Mouse (Mus musculus): Measurements from ENCODE around the gene Fam166a. TPM values are rescaled to one million over a fixed set of nuclear protein-coding genes. Genes with fewer than 3 reads are reported as not detected.

Gene Fam166a
- total RNA-seq, 2 experiments from 2014 or later, result not detected

DNA sequence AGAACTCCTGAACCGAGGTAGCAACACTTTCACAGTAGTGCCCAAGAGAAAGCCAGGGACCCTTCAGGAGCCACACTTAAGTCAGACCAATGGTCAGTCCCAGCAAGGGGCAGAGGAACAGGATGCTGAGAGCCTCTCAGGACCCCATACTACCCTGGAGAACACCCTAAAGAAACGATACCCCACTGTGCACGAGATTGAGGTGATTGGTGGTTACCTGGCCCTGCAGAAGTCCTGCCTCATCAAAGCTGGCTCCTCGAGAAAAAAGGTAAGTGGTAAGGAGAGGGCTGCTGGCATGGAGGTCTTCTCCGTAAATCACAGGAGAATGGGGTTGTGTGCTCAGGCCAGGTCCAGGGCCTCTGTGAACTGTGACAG, 45.7 kb downstream of the Fam166a start:
- no peak for ATAC-seq (replicated peaks; ENCODE audit: low FRiP score, low TSS enrichment, poor library complexity, severe bottlenecking)

- no peak for ATAC-seq (replicated peaks; ENCODE audit: low FRiP score, low TSS enrichment, poor library complexity, severe bottlenecking)
Observed at GRCm38 (mm10) chr2:25264851-25265250, 46.3 kb downstream of the Fam166a start.

- ATAC-seq (replicated peaks; ENCODE audit: low FRiP score, low TSS enrichment, poor library complexity, severe bottlenecking), result no peak
Observed at GRCm38 (mm10) chr2:25265897-25266656, 47.5 kb downstream of the Fam166a start.

DNA sequence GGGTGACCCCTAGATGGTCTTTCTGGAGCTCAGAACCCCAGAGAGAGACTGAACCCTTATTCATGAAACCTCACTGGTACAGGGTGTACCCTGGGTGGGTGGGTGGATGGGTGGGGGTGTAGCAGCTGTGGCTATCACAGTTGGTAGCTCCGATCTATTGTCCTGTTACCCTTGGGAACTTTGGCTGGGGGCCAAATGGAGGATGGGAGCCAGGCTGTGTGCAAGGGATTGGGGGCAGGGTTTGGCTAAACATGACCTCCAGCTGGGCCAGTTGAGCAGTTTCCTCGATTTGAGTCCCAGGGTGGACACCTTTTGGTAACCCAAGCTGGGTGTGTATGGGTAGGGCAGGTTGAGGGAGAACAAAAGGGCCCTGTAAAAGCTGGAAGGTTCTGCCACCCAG, 48.2 kb downstream of the Fam166a start:
- ATAC-seq (replicated peaks; ENCODE audit: low FRiP score, low TSS enrichment, poor library complexity, severe bottlenecking), result no peak

DNA sequence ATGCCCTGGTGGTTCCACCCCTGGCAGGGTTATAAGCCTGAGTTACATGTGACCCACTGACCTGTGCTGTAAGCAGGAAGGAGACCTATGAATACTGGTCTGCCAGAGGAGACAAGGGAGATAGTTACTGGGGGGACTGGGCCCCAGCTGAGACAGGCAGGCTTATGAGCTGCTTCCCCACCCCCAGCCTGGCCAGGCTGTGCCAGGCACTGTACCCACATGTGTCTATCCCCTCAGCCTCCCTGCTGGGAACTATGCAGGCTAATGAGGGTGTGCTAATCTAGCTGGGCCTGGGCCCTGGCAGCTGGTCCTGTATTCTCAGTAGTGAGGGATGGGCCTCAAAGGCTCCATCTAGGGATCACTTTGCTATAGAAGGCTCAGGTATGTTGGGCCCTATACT, 48.7 kb downstream of the Fam166a start:
- ATAC-seq (replicated peaks; ENCODE audit: low FRiP score, low TSS enrichment, poor library complexity, severe bottlenecking), result no peak

DNA sequence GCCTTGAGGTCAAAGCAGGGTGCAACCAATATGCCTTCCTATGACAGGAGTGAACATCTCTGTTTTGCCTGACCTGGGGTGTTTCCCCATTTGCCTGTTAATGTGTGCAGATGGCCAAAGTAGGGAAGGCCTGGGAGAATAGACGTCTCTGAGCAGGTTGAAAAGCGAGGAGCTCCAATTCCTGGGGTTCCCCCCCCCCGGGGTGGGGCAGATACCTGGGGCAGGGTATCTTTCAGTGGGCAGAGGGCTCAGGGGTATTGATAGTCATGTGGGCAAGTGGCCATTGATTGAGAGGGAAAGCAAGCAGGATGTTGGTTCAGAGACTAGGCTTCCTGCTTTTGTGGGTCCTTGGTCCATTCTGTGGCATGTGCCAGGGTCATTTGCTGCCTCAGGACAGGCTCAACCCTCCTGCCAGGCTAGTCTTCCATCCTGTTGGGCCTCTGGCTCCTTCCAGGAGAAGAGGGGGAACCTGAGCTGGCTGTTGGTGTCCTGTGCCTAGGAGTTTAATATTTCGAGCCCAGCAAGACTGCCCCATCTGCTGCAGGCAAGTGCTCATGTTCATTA, 49.3 kb downstream of the Fam166a start:
- ATAC-seq (replicated peaks; ENCODE audit: low FRiP score, low TSS enrichment, poor library complexity, severe bottlenecking), result no peak

Other genes starting within 250 kb of the Fam166a start
Only the 30 nearest of the 32 such genes appear.
- 17.1 and 34.5 TPM in 2 replicates for gene Nsmf, start 164.4 kb upstream of the Fam166a start, total RNA-seq (2014; fragmentation: Nextera tagmentation)
- 5.9 and 21.1 TPM in 2 replicates for gene Nsmf, start 164.4 kb upstream of the Fam166a start, total RNA-seq (2017)
- gene Entpd8, start 138.4 kb upstream of the Fam166a start, total RNA-seq (2014; fragmentation: Nextera tagmentation), result not detected in 2 replicates
- gene Entpd8, start 138.4 kb upstream of the Fam166a start, total RNA-seq (2017), result not detected in 2 replicates
- gene Noxa1, start 123.6 kb upstream of the Fam166a start, total RNA-seq (2014; fragmentation: Nextera tagmentation), result not detected in 2 replicates
- gene Noxa1, start 123.6 kb upstream of the Fam166a start, total RNA-seq (2017), result 1.1 TPM in 1 of 2 replicates, not detected in the other
- gene Nrarp, start 38.0 kb upstream of the Fam166a start, total RNA-seq (2014; fragmentation: Nextera tagmentation), result 3.5 and 4.6 TPM in 2 replicates
- gene Nrarp, start 38.0 kb upstream of the Fam166a start, total RNA-seq (2017), result 1.3 and 2.4 TPM in 2 replicates
- 12.6 and 13.0 TPM in 2 replicates for gene Tor4a, start 21.9 kb upstream of the Fam166a start, total RNA-seq (2014; fragmentation: Nextera tagmentation)
- 8.0 and 11.8 TPM in 2 replicates for gene Tor4a, start 21.9 kb upstream of the Fam166a start, total RNA-seq (2017)
- gene Nelfb, start 7.3 kb upstream of the Fam166a start, total RNA-seq (2014; fragmentation: Nextera tagmentation), result 50.8 and 67.6 TPM in 2 replicates
- 26.4 and 28.2 TPM in 2 replicates for gene Nelfb, start 7.3 kb upstream of the Fam166a start, total RNA-seq (2017)
- gene Stpg3, start 4.1 kb upstream of the Fam166a start, total RNA-seq (2014; fragmentation: Nextera tagmentation), result not detected in 2 replicates
- 3.2 TPM in 1 of 2 replicates, not detected in the other for gene Stpg3, start 4.1 kb upstream of the Fam166a start, total RNA-seq (2017)
- 712 and 769 TPM in 2 replicates for gene Tubb4b, start 6.0 kb downstream of the Fam166a start, total RNA-seq (2014; fragmentation: Nextera tagmentation)
- 718 and 785 TPM in 2 replicates for gene Tubb4b, start 6.0 kb downstream of the Fam166a start, total RNA-seq (2017)
- not detected in 2 replicates for gene Slc34a3, start 15.6 kb downstream of the Fam166a start, total RNA-seq (2014; fragmentation: Nextera tagmentation)
- not detected in 2 replicates for gene Slc34a3, start 15.6 kb downstream of the Fam166a start, total RNA-seq (2017)
- gene Rnf224, start 18.0 kb downstream of the Fam166a start, total RNA-seq (2014; fragmentation: Nextera tagmentation), result not detected in 2 replicates
- not detected in 2 replicates for gene Rnf224, start 18.0 kb downstream of the Fam166a start, total RNA-seq (2017)
- 1.6 and 10.2 TPM in 2 replicates for gene Rnf208, start 23.5 kb downstream of the Fam166a start, total RNA-seq (2014; fragmentation: Nextera tagmentation)
- gene Rnf208, start 23.5 kb downstream of the Fam166a start, total RNA-seq (2017), result 0.72 TPM in 1 of 2 replicates, not detected in the other
- not detected in 2 replicates for gene Cysrt1, start 23.7 kb downstream of the Fam166a start, total RNA-seq (2014; fragmentation: Nextera tagmentation)
- gene Cysrt1, start 23.7 kb downstream of the Fam166a start, total RNA-seq (2017), result not detected in 2 replicates
- gene AL732309.1, start 28.1 kb downstream of the Fam166a start, total RNA-seq (2014; fragmentation: Nextera tagmentation), result 15.3 and 21.7 TPM in 2 replicates
- gene AL732309.1, start 28.1 kb downstream of the Fam166a start, total RNA-seq (2017), result 3.3 and 4.9 TPM in 2 replicates
- gene Tmem203, start 36.7 kb downstream of the Fam166a start, total RNA-seq (2014; fragmentation: Nextera tagmentation), result 14.3 and 19.6 TPM in 2 replicates
- gene Tmem203, start 36.7 kb downstream of the Fam166a start, total RNA-seq (2017), result 4.3 and 9.1 TPM in 2 replicates
- 17.5 and 27.4 TPM in 2 replicates for gene Tprn, start 43.9 kb downstream of the Fam166a start, total RNA-seq (2014; fragmentation: Nextera tagmentation)
- 9.8 and 15.0 TPM in 2 replicates for gene Tprn, start 43.9 kb downstream of the Fam166a start, total RNA-seq (2017)
- gene Ssna1, start 53.7 kb downstream of the Fam166a start, total RNA-seq (2014; fragmentation: Nextera tagmentation), result 183 and 205 TPM in 2 replicates
- gene Ssna1, start 53.7 kb downstream of the Fam166a start, total RNA-seq (2017), result 81.8 and 104 TPM in 2 replicates
- gene Anapc2, start 53.7 kb downstream of the Fam166a start, total RNA-seq (2014; fragmentation: Nextera tagmentation), result 52.0 and 56.6 TPM in 2 replicates
- 31.3 and 39.0 TPM in 2 replicates for gene Anapc2, start 53.7 kb downstream of the Fam166a start, total RNA-seq (2017)
- gene Tmem210, start 69.4 kb downstream of the Fam166a start, total RNA-seq (2014; fragmentation: Nextera tagmentation), result not detected in 2 replicates
- gene Tmem210, start 69.4 kb downstream of the Fam166a start, total RNA-seq (2017), result not detected in 2 replicates
- gene Lrrc26, start 71.2 kb downstream of the Fam166a start, total RNA-seq (2014; fragmentation: Nextera tagmentation), result not detected in 2 replicates
- not detected in 2 replicates for gene Lrrc26, start 71.2 kb downstream of the Fam166a start, total RNA-seq (2017)
- not detected in 2 replicates for gene Grin1, start 100.4 kb downstream of the Fam166a start, total RNA-seq (2014; fragmentation: Nextera tagmentation)
- not detected in 2 replicates for gene Grin1, start 100.4 kb downstream of the Fam166a start, total RNA-seq (2017)
- 37.1 and 38.9 TPM in 2 replicates for gene Man1b1, start 113.6 kb downstream of the Fam166a start, total RNA-seq (2014; fragmentation: Nextera tagmentation)
- 31.8 and 82.7 TPM in 2 replicates for gene Man1b1, start 113.6 kb downstream of the Fam166a start, total RNA-seq (2017)
- gene Dpp7, start 137.6 kb downstream of the Fam166a start, total RNA-seq (2014; fragmentation: Nextera tagmentation), result 9.5 and 16.6 TPM in 2 replicates
- 22.0 and 59.0 TPM in 2 replicates for gene Dpp7, start 137.6 kb downstream of the Fam166a start, total RNA-seq (2017)
- gene Uap1l1, start 146.9 kb downstream of the Fam166a start, total RNA-seq (2014; fragmentation: Nextera tagmentation), result 9.7 and 12.7 TPM in 2 replicates
- 2.0 and 2.5 TPM in 2 replicates for gene Uap1l1, start 146.9 kb downstream of the Fam166a start, total RNA-seq (2017)
- gene Sapcd2, start 153.6 kb downstream of the Fam166a start, total RNA-seq (2014; fragmentation: Nextera tagmentation), result 18.4 and 19.0 TPM in 2 replicates
- 4.9 and 7.1 TPM in 2 replicates for gene Sapcd2, start 153.6 kb downstream of the Fam166a start, total RNA-seq (2017)
- not detected in 2 replicates for gene Entpd2, start 177.1 kb downstream of the Fam166a start, total RNA-seq (2014; fragmentation: Nextera tagmentation)
- gene Entpd2, start 177.1 kb downstream of the Fam166a start, total RNA-seq (2017), result not detected in 2 replicates
- gene Npdc1, start 180.6 kb downstream of the Fam166a start, total RNA-seq (2014; fragmentation: Nextera tagmentation), result not detected in 2 replicates
- gene Npdc1, start 180.6 kb downstream of the Fam166a start, total RNA-seq (2017), result not detected in 2 replicates
- gene Fut7, start 204.5 kb downstream of the Fam166a start, total RNA-seq (2014; fragmentation: Nextera tagmentation), result 3.4 and 6.3 TPM in 2 replicates
- gene Fut7, start 204.5 kb downstream of the Fam166a start, total RNA-seq (2017), result 4.5 and 4.9 TPM in 2 replicates
- gene Abca2, start 210.0 kb downstream of the Fam166a start, total RNA-seq (2014; fragmentation: Nextera tagmentation), result 34.7 and 38.3 TPM in 2 replicates
- 10.8 and 13.1 TPM in 2 replicates for gene Abca2, start 210.0 kb downstream of the Fam166a start, total RNA-seq (2017)
- not detected in 2 replicates for gene Clic3, start 238.1 kb downstream of the Fam166a start, total RNA-seq (2014; fragmentation: Nextera tagmentation)
- not detected in 2 replicates for gene Clic3, start 238.1 kb downstream of the Fam166a start, total RNA-seq (2017)
- gene Paxx, start 242.3 kb downstream of the Fam166a start, total RNA-seq (2014; fragmentation: Nextera tagmentation), result 34.5 and 36.3 TPM in 2 replicates
- 17.9 and 25.9 TPM in 2 replicates for gene Paxx, start 242.3 kb downstream of the Fam166a start, total RNA-seq (2017)